Mouse (Mus musculus) liver, embryonic 15.5 days (tissue): ENCODE measurements around the gene Erbb2. TPM values are rescaled to one million over a fixed set of nuclear protein-coding genes. Genes with fewer than 3 reads are reported as not detected.

Experiments used
- polyA plus RNA-seq: library from polyadenylated mRNA; unstranded; fragments of >200 nt; fragmentation: Nextera tagmentation; extraction: Ambion mirVana; gene quantifications from 2 replicates; pipeline ENCODE4 v1.2.1, GENCODE M21; 2015

Erbb2 gene
- polyA plus RNA-seq, 1 experiment from 2014 or later, result 2.3 TPM

Other genes starting within 250 kb of the Erbb2 start
- gene Med1, start 219.2 kb upstream of the Erbb2 start, polyA plus RNA-seq, result 21.1 and 21.3 TPM in 2 replicates
- 5.3 and 5.7 TPM in 2 replicates for gene Cdk12, start 209.4 kb upstream of the Erbb2 start, polyA plus RNA-seq
- gene Neurod2, start 82.8 kb upstream of the Erbb2 start, polyA plus RNA-seq, result not detected in 2 replicates
- gene Ppp1r1b, start 64.1 kb upstream of the Erbb2 start, polyA plus RNA-seq, result 0.59 and 0.93 TPM in 2 replicates
- gene Stard3, start 54.1 kb upstream of the Erbb2 start, polyA plus RNA-seq, result 16.4 and 19.6 TPM in 2 replicates
- 1.1 and 1.7 TPM in 2 replicates for gene Tcap, start 28.7 kb upstream of the Erbb2 start, polyA plus RNA-seq
- gene Pnmt, start 26.0 kb upstream of the Erbb2 start, polyA plus RNA-seq, result not detected in 2 replicates
- 3.3 and 3.5 TPM in 2 replicates for gene Pgap3, start 12.0 kb upstream of the Erbb2 start, polyA plus RNA-seq
- gene Mien1, start 26.5 kb downstream of the Erbb2 start, polyA plus RNA-seq, result 57.2 TPM in 2 replicates
- 25.5 and 32.0 TPM in 2 replicates for gene Grb7, start 33.9 kb downstream of the Erbb2 start, polyA plus RNA-seq
- 0.10 and 0.13 TPM in 2 replicates for gene Ikzf3, start 133.6 kb downstream of the Erbb2 start, polyA plus RNA-seq
- 0.62 and 0.79 TPM in 2 replicates for gene Zpbp2, start 138.6 kb downstream of the Erbb2 start, polyA plus RNA-seq
- gene Ormdl3, start 174.9 kb downstream of the Erbb2 start, polyA plus RNA-seq, result 40.6 and 45.4 TPM in 2 replicates
- not detected in 2 replicates for gene Lrrc3c, start 185.8 kb downstream of the Erbb2 start, polyA plus RNA-seq
- 0.38 and 0.44 TPM in 2 replicates for gene Gm12355, start 213.2 kb downstream of the Erbb2 start, polyA plus RNA-seq
- not detected in 2 replicates for gene Gsdma3, start 213.9 kb downstream of the Erbb2 start, polyA plus RNA-seq
- not detected in 2 replicates for gene Gsdma2, start 234.3 kb downstream of the Erbb2 start, polyA plus RNA-seq